Mouse (Mus musculus) bone marrow, adult 2 months (tissue): ENCODE measurements around the gene 2310033P09Rik. TPM values are rescaled to one million over a fixed set of nuclear protein-coding genes. Genes with fewer than 3 reads are reported as not detected.

Experiments used
- H3K27ac ChIP-seq: fragments of 200-500 bp; 2 replicates; pipeline ENCODE4 v1.5.1; 2012; ENCODE audit warnings: low read depth, mild to moderate bottlenecking, control low read depth, inconsistent platforms, low read length; ENCODE audit not compliant: control insufficient read depth, poor library complexity, insufficient read depth
- H3K4me1 ChIP-seq: fragments of 200-500 bp; 2 replicates; pipeline ENCODE4 v1.6.1; 2011; ENCODE audit warnings: low read length; ENCODE audit not compliant: control insufficient read depth, insufficient read depth
- H3K4me3 ChIP-seq: fragments of 200-500 bp; replicated peaks from 2 replicates; pipeline ENCODE3; 2011; ENCODE audit warnings: mild to moderate bottlenecking, low read depth, low read length, control low read depth; ENCODE audit not compliant: control insufficient read depth
- CTCF ChIP-seq: fragments of 200-500 bp; IDR thresholded peaks from 2 replicates; pipeline ENCODE4 v1.5.1; 2011; ENCODE audit warnings: low read length, control low read depth; ENCODE audit not compliant: control insufficient read depth, insufficient read depth
- POLR2A ChIP-seq: fragments of 200-500 bp; IDR thresholded peaks from 2 replicates; pipeline ENCODE4 v1.6.1; 2011; ENCODE audit warnings: low read depth, mild to moderate bottlenecking, control low read depth, low read length, borderline replicate concordance; ENCODE audit not compliant: control insufficient read depth
- WGBS: fragments of 180-500 bp; shearing (Covaris S2); methylation state at CpG from one replicate; pipeline ENCODE4 v1.1.7; 2018; 5-methylcytosine and 5-hydroxymethylcytosine counted together
- polyA plus RNA-seq: library from polyadenylated mRNA; stranded (reverse); fragments of >200 nt; gene quantifications from 2 replicates; pipeline ENCODE4 v1.2.4, GENCODE M21; 2011; ENCODE audit warnings: low replicate concordance; ENCODE audit not compliant: missing spikeins, insufficient read depth, insufficient read length

Gene 2310033P09Rik
- polyA plus RNA-seq, 1 experiment = 32.8 TPM

- TF ChIP-seq CTCF (no peak), POLR2A (no peak)
- Histone ChIP-seq H3K27ac (no peak overlapping the region), H3K4me3 (no peak overlapping the region), H3K4me1 (no peaks in the 10 kb centered on the region; the same call in 1 of the 2 replicates)
- 74% methylated on average over 3 of the region's 3 CpGs for whole genome bisulfite sequencing
Measured at GRCm38 (mm10) chr11:59169807-59170206, 38.3 kb upstream of the 2310033P09Rik start.

- WGBS = 81% methylated on average over 4 of the region's 4 CpGs
Measured at GRCm38 (mm10) chr11:59170549-59170948, 37.6 kb upstream of the 2310033P09Rik start.

GRCm38 (mm10) chr11:59174189-59174838 is 33.8 kb upstream of the 2310033P09Rik start:
- WGBS = 61% methylated on average over 6 of the region's 6 CpGs
- no peak overlapping the region for H3K4me3 ChIP-seq
- no peak overlapping the region for H3K27ac ChIP-seq
- no peaks in the 10 kb centered on the region for H3K4me1 ChIP-seq
- TF ChIP-seq POLR2A (no peak), CTCF (no peak)

More at GRCm38 (mm10) chr11:59170549-59170948, 37.6 kb upstream of the 2310033P09Rik start:
- no peak overlapping the region for H3K4me3 ChIP-seq
- H3K27ac ChIP-seq = no peak overlapping the region
- TF ChIP-seq POLR2A (no peak), CTCF (no peak)
- no peaks in the 10 kb centered on the region; the same call in 1 of the 2 replicates for H3K4me1 ChIP-seq

GRCm38 (mm10) chr11:59176475-59176874 is 31.6 kb upstream of the 2310033P09Rik start:
- Histone ChIP-seq H3K4me1 (no peaks in the 10 kb centered on the region), H3K4me3 (no peak overlapping the region), H3K27ac (no peak overlapping the region)
- no peak for TF ChIP-seq CTCF
- no peak for TF ChIP-seq POLR2A
- 3% methylated on average over 48 of the region's 48 CpGs for WGBS

GRCm38 (mm10) chr11:59176921-59177320 is 31.2 kb upstream of the 2310033P09Rik start:
- WGBS = 19% methylated on average over 34 of the region's 34 CpGs
- no peak overlapping the region for H3K27ac ChIP-seq
- H3K4me1 ChIP-seq = no peaks in the 10 kb centered on the region
- no peak overlapping the region for H3K4me3 ChIP-seq
- TF ChIP-seq POLR2A (no peak), CTCF (no peak)

- Histone ChIP-seq H3K4me3 (no peak within 1 kb of the TSS), H3K27ac (no peak within 1 kb of the TSS), H3K4me1 (no peaks in the 10 kb centered on the region)
- WGBS = 70% methylated on average over 3 of the region's 3 CpGs
- no peak for TF ChIP-seq POLR2A
- no peak for TF ChIP-seq CTCF
Measured at GRCm38 (mm10) chr11:59182864-59183331, 25.2 kb upstream of the 2310033P09Rik start, which contains the start of gene Gjc2. Gjc2 (minus strand) TSS chr11:59183213.

- no peak overlapping the region for H3K4me3 ChIP-seq
- no peak overlapping the region for H3K27ac ChIP-seq
- TF ChIP-seq POLR2A (no peak), CTCF (peak; percentile 82)
- WGBS = 41% methylated on average over 3 of the region's 3 CpGs
- no peaks in the 10 kb centered on the region for H3K4me1 ChIP-seq
Measured at GRCm38 (mm10) chr11:59183821-59184220, 24.3 kb upstream of the 2310033P09Rik start.

GRCm38 (mm10) chr11:59185490-59185889 is 22.6 kb upstream of the 2310033P09Rik start:
- Histone ChIP-seq H3K27ac (no peak overlapping the region), H3K4me1 (no peaks in the 10 kb centered on the region), H3K4me3 (no peak overlapping the region)
- 84% methylated on average over 5 of the region's 5 CpGs for whole genome bisulfite sequencing
- no peak for TF ChIP-seq POLR2A
- no peak for TF ChIP-seq CTCF
